Mouse (Mus musculus): ENCODE data around the gene Cul7.

DNA sequence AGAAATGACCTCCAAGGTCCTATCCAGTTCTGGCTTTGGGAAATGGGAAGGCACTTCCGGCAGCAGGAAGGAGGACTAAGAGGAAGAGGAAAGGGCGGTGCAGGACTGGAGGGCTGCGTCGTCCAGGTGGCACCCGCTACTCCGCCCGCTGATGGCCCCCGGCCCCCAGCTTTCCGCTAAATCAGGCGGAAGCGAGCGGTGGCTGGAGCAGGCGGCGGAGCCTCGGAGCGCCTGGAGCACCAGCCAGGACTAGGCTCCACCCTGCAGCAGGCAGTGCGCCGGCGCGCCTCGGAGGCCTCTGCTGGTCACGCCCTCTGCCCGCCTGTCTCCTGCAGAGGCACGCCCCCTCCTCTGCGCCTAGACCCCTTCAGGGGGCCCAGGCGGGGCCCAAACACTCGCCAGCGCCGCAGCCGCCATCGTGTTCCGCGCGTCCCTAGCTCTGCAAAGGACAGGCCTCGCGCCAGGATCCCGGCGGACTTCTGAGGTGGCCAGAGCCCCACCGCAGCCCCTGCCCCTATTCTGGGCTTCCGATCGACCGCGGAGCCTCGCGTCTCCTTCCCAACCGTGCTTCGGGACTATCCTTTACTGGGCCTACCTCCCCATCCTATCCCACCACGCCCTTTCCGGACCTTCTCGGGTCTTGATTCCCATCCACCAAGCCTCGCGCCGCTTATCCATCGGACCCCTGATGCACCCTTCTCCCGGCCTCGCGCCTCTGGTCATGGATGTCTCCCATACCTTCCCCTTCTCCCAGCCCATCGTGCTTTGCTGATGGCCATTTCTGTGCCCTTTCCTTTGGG lies at the start of gene Cul7:
- TF ChIP-seq CTCF (IDR thresholded peaks at IDR 0.05; ENCODE audit: low read depth, low read length): no peak
- no peak for TF ChIP-seq POLR2A (IDR thresholded peaks at IDR 0.05; ENCODE audit: borderline replicate concordance, low read depth, low read length)
